Mouse (Mus musculus) embryonic facial prominence, embryonic 11.5 days (tissue): Measurements from ENCODE around the gene Fam110a. TPM values are rescaled to one million over a fixed set of nuclear protein-coding genes. Genes with fewer than 3 reads are reported as not detected.
A peak's percentile ranks its signal among the peaks of the same experiment; 100 is the strongest.

Experiments
- ATAC-seq: fragments of 200-750 bp; cut with Nextera tagmentation; replicated peaks from 2 replicates; pipeline ENCODE4 v1.8.0; 2017; ENCODE audit warnings: low read depth; ENCODE audit not compliant: insufficient number of reproducible peaks, low FRiP score, low TSS enrichment
- DNase-seq: peaks from one replicate; pipeline ENCODE4 v3.0.0-alpha.2; 2015; ENCODE audit warnings: low spot score
- H3K27ac ChIP-seq: fragments of 300-500 bp; sonication (generic); replicated peaks from 2 replicates; pipeline ENCODE4 v1.5.1; 2014; ENCODE audit warnings: mild to moderate bottlenecking, low read depth, low read length, control low read depth
- H3K27me3 ChIP-seq: fragments of 300-500 bp; sonication (generic); 2 replicates; pipeline ENCODE4 v1.6.1; 2014; ENCODE audit warnings: mild to moderate bottlenecking, low read length, moderate library complexity, mixed read lengths; ENCODE audit not compliant: control insufficient read depth, insufficient read depth
- H3K36me3 ChIP-seq: fragments of 300-500 bp; sonication (generic); replicated peaks from 2 replicates; pipeline ENCODE4 v1.6.1; 2014; ENCODE audit warnings: low read depth, mild to moderate bottlenecking, low read length, moderate library complexity, mixed read lengths; ENCODE audit not compliant: control insufficient read depth, insufficient read depth
- H3K4me1 ChIP-seq: fragments of 300-500 bp; sonication (generic); 2 replicates; pipeline ENCODE4 v1.6.1; 2014; ENCODE audit warnings: low read length, mixed read lengths; ENCODE audit not compliant: control insufficient read depth, insufficient read depth
- H3K4me2 ChIP-seq: fragments of 300-500 bp; sonication (generic); 2 replicates; pipeline ENCODE4 v1.6.1; 2014; ENCODE audit warnings: low read depth, mild to moderate bottlenecking, control low read depth, low read length, moderate library complexity
- H3K4me3 ChIP-seq: fragments of 300-500 bp; sonication (generic); 2 replicates; pipeline ENCODE4 v1.5.1; 2014; ENCODE audit warnings: low read depth, low read length, control low read depth
- H3K9ac ChIP-seq: fragments of 300-500 bp; sonication (generic); replicated peaks from 2 replicates; pipeline ENCODE4 v1.6.1; 2014; ENCODE audit warnings: mild to moderate bottlenecking, control low read depth, low read length
- H3K9me3 ChIP-seq: fragments of 300-500 bp; sonication (generic); replicated peaks from 2 replicates; pipeline ENCODE4 v1.6.1; 2016; ENCODE audit warnings: mild to moderate bottlenecking, low read length, inconsistent platforms, mixed read lengths; ENCODE audit not compliant: control insufficient read depth
- WGBS: fragments of 180-500 bp; shearing (Covaris S2); extraction: QIAGEN DNeasy Blood & Tissue Kit; methylation state at CpG from one replicate; pipeline ENCODE4 v1.1.7; 2014; 5-methylcytosine and 5-hydroxymethylcytosine counted together
- polyA plus RNA-seq: library from polyadenylated mRNA; unstranded; fragments of >200 nt; fragmentation: Nextera tagmentation; extraction: Ambion mirVana; gene quantifications from 2 replicates; pipeline ENCODE4 v1.2.1, GENCODE M21; 2014

The Fam110a gene
- polyA plus RNA-seq, 1 experiment from 2014 or later = 31.7 TPM

DNA sequence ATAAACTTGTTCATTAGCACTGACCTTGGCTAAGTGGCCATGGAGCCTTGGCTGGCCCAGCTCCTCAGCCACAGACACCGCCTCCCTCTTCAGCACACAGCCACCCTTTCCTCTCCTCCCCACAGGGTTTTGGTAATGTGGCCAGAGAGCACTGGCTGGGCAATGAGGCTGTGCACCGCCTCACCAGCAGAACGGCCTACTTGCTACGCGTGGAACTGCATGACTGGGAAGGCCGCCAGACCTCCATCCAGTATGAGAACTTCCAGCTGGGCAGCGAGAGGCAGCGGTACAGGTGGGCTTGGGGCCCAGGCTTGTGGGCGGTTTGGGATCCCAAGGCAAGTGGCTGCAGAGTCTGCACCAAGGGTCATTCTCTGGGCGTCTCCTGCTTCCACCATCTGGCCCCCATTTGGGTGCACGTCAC, 41.2 kb downstream of the Fam110a start:
- no peaks in the 10 kb centered on the region for H3K9me3 ChIP-seq
- no peak overlapping the region for H3K4me3 ChIP-seq
- DNase-seq (no peak), ATAC-seq (no peak)
- no peaks in the 10 kb centered on the region for H3K4me1 ChIP-seq
- no peak overlapping the region for H3K27ac ChIP-seq
- no peak overlapping the region for H3K9ac ChIP-seq
- H3K4me2 ChIP-seq = no peak overlapping the region
- no peaks in the 10 kb centered on the region for H3K27me3 ChIP-seq
- no peaks in the 10 kb centered on the region for H3K36me3 ChIP-seq
- 75% methylated on average over 11 of the region's 11 CpGs for WGBS

DNA sequence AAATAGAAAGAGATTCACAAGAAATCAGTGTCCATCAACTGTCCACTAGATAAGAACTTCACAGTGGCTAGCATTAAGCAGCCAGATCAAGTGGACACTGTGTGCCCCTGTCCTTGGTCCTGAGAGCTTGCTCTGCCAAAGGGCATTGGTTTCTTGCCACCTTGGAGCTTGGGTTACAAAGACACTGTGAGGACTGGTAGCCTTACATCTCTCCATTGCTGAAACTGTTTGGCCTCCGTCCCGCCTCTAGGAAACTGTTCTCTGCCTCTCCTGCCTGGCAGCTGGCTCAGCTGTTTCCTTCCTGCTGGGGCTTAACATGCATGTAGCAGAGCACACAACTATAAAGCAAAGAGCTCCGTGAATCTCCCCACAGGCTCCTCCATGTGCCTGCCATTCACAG, 42.1 kb downstream of the Fam110a start:
- Histone ChIP-seq H3K4me2 (no peak overlapping the region), H3K4me3 (no peak overlapping the region), H3K36me3 (no peaks in the 10 kb centered on the region), H3K27ac (no peak overlapping the region), H3K9ac (no peak overlapping the region), H3K27me3 (no peaks in the 10 kb centered on the region), H3K4me1 (no peaks in the 10 kb centered on the region), H3K9me3 (no peaks in the 10 kb centered on the region)
- DNase-seq (peak; percentile 49), ATAC-seq (no peak)
- 76% methylated on average over 3 of the region's 3 CpGs for WGBS

DNA sequence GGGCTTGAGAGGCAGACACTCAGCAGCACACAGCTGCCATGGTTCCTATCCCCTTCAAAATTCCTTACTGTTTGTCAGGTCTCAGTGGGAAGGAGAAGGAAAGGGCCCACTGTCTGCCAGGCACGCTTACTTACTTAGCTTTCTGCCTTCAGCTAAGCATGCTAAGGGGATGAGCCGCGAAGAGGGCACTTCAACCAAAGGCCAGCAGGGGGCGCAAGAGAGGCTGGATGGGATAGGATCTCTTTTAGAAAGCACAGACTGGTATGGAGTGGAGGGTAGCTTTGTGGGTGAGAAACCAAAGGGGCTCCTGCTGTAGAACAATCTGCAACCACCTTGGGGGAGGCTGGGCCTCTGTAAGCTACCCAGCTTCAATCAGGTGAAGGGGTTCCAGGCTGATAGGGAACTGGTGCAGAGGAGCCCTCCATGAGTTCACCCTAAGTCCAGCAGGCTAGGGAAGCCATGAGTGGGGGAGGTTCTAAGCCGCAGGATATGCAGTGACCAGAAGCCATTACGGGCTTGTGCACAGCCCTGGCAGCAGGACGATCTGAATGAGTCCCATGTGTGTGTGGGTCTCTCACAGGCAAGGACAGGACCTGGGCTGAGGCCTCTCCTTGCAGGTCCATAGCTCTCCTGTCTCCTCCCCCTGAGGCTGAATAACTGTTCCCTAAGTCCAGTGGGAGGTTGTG, 49.5 kb downstream of the Fam110a start:
- no peaks in the 10 kb centered on the region for H3K27me3 ChIP-seq
- ATAC-seq (peak; percentile 56), DNase-seq (peak; percentile 83)
- no peak overlapping the region for H3K4me2 ChIP-seq
- no peak overlapping the region for H3K9ac ChIP-seq
- no peak overlapping the region for H3K27ac ChIP-seq
- 34% methylated on average over 7 of the region's 7 CpGs for WGBS
- H3K36me3 ChIP-seq = no peaks in the 10 kb centered on the region
- H3K4me3 ChIP-seq = no peak overlapping the region
- H3K4me1 ChIP-seq = no peaks in the 10 kb centered on the region
- H3K9me3 ChIP-seq = no peaks in the 10 kb centered on the region

DNA sequence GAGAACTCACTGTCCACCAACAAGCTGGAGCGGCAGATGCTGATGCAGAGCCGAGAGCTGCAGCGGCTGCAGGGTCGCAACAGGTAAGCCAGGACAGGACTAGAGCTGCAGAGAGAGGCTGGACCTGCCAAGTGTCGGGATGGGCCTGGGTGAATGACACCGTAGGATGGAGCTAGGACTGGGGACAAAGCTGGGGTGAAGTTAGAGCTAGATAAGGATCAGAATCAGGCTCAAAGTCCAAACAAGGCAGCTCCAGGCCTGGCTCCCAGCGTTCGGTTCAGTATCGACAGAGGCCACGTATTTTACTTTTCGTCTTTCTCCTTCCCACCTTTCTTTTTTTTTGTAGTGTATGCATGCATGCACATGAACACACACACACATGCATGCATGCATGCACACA, 52.9 kb downstream of the Fam110a start:
- ATAC-seq = no peak
- peaks cover 1% of the 10 kb centered on the region; the same call in 1 of the 2 replicates for H3K4me1 ChIP-seq
- no peak overlapping the region for H3K4me3 ChIP-seq
- H3K4me2 ChIP-seq = no peak overlapping the region
- 89% methylated on average over 11 of the region's 11 CpGs for WGBS
- H3K27me3 ChIP-seq = no peaks in the 10 kb centered on the region
- H3K9ac ChIP-seq = no peak overlapping the region
- no peaks in the 10 kb centered on the region for H3K36me3 ChIP-seq
- no peak overlapping the region for H3K27ac ChIP-seq
- no peak for DNase-seq
- H3K9me3 ChIP-seq = no peaks in the 10 kb centered on the region

DNA sequence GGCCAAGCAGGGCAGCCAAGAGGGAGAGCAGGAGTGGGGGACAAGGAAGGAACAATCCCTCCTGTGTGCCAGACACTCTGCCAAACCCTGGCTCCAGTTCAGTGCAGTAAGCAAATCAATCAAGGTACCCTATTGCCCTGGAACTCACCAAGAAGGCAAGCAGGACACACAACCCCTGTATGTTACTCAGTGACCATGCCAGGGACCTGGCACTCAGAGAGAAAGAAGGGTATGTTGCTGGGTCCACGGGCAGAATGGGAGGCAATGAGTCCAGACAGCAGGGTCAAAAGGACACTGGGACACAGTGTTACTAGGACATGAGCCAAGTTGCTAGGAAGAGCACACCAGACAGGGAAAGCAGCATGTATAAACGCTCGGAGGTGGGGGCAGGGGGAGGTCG, 54.3 kb downstream of the Fam110a start:
- ATAC-seq (no peak), DNase-seq (no peak)
- Histone ChIP-seq H3K9ac (no peak overlapping the region), H3K36me3 (no peaks in the 10 kb centered on the region), H3K4me2 (no peak overlapping the region), H3K27ac (no peak overlapping the region), H3K4me1 (peaks cover 2% of the 10 kb centered on the region; the same call in 1 of the 2 replicates), H3K9me3 (no peaks in the 10 kb centered on the region), H3K4me3 (no peak overlapping the region), H3K27me3 (no peaks in the 10 kb centered on the region)
- 64% methylated on average over 4 of the region's 4 CpGs for WGBS

DNA sequence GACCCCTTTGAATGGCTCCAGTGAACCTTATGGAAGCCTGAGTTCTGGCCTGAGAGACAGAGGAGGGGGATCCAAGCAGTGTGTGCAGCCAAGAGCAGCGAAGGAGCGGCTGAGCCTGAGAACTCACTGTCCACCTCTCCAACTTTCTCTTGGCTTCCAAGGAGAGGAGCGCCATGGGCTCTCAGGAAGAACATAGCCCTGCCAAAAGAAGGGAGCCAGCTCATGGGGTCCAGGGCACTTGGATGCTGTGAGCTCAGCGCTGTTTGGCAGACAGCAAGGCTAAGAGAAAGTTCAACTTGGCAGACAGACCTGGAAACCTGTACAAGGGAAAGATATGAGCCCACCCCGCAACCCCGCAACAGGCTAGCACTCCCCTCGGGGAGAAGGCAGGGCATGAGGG, 55.7 kb downstream of the Fam110a start:
- 87% methylated on average over 7 of the region's 7 CpGs for WGBS
- DNase-seq = no peak

DNA sequence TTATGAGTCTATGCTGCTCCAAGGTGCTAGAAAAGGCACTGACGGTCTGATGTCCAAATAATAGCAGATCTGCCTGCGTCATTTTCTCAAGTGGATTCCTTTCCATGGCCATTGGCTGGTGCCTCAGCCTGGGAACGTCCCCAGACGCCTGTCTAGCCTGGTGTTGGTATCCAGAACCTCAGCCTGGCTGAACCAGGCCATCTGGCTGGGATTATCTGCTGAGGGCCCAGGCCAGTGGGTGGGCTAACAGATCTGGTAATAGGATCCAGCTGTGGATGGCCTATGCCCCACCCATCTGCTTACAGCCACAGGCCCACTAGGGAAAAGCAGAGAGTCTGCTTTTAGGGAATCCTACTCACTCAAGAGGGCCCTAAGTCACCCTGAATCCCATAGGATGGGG, 58.4 kb downstream of the Fam110a start:
- no peak overlapping the region for H3K27ac ChIP-seq
- peak; percentile 82 for DNase-seq
- H3K9ac ChIP-seq = no peak overlapping the region
- 24% methylated on average over 4 of the region's 4 CpGs for WGBS
- H3K4me3 ChIP-seq = no peak overlapping the region
- H3K4me1 ChIP-seq = peaks cover 5% of the 10 kb centered on the region
- H3K9me3 ChIP-seq = no peaks in the 10 kb centered on the region
- H3K36me3 ChIP-seq = no peaks in the 10 kb centered on the region
- no peak overlapping the region for H3K4me2 ChIP-seq
- no peaks in the 10 kb centered on the region for H3K27me3 ChIP-seq
- ATAC-seq = peak; percentile 78

More for the DNA sequence above, 55.7 kb downstream of the Fam110a start:
- ATAC-seq = no peak
- no peaks in the 10 kb centered on the region for H3K36me3 ChIP-seq
- no peaks in the 10 kb centered on the region for H3K9me3 ChIP-seq
- H3K9ac ChIP-seq = no peak overlapping the region
- no peak overlapping the region for H3K4me2 ChIP-seq
- H3K4me3 ChIP-seq = no peak overlapping the region
- H3K27me3 ChIP-seq = no peaks in the 10 kb centered on the region
- peaks cover 2% of the 10 kb centered on the region; the same call in 1 of the 2 replicates for H3K4me1 ChIP-seq
- no peak overlapping the region for H3K27ac ChIP-seq

DNA sequence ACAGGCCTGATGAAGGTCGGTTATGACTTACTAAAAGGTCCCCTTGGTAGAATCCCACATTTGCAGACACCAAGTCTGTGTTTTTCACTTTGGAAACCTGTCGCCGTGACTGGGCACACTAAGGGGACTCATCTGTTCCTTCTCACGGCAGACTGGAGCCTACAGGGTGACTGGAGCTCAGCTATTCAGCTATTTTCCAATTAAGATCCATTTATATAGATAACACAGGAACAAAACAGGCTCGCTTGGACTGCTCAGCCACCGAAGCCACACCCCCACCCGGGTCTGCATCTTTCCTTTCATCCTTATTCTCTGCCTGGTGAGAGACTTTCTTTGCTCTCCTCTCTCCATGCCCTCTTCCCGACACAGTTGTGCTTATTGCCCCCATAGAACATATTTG, 59.0 kb downstream of the Fam110a start:
- no peak overlapping the region for H3K9ac ChIP-seq
- H3K4me1 ChIP-seq = peaks cover 8% of the 10 kb centered on the region

More for the DNA sequence above, 59.0 kb downstream of the Fam110a start:
- Histone ChIP-seq H3K27ac (no peak overlapping the region), H3K4me2 (no peak overlapping the region), H3K9me3 (no peaks in the 10 kb centered on the region), H3K27me3 (no peaks in the 10 kb centered on the region), H3K36me3 (no peaks in the 10 kb centered on the region), H3K4me3 (no peak overlapping the region)
- WGBS = 50% methylated on average over 8 of the region's 8 CpGs
- DNase-seq (peak; percentile 27), ATAC-seq (no peak)
